Mouse (Mus musculus): ENCODE results near the gene Dclk1. TPM values are rescaled to one million over a fixed set of nuclear protein-coding genes. Genes with fewer than 3 reads are reported as not detected.

Gene Dclk1
- polyA plus RNA-seq, 1 experiment from 2014 or later = 11.8 TPM

- Histone ChIP-seq H3K9ac (ENCODE audit: low read length) (no peak overlapping the region), H3K4me2 (ENCODE audit: low read depth, low read length) (no peak overlapping the region), H3K36me3 (ENCODE audit: control insufficient read depth, insufficient read depth, low read length) (no peaks in the 10 kb centered on the region), H3K27ac (ENCODE audit: low read length) (no peak overlapping the region), H3K9me3 (replicated peaks; ENCODE audit: control insufficient read depth, low read length) (no peaks in the 10 kb centered on the region), H3K27me3 (ENCODE audit: control insufficient read depth, insufficient read depth, low read length) (no peaks in the 10 kb centered on the region), H3K4me1 (ENCODE audit: control insufficient read depth, insufficient read depth, low read length) (no peaks in the 10 kb centered on the region), H3K4me3 (replicated peaks; ENCODE audit: low read length) (no peak overlapping the region)
- 36% methylated on average over 4 of the region's 4 CpGs for WGBS
- no peak for ATAC-seq (ENCODE audit: insufficient read depth, low FRiP score)
Observed at GRCm38 (mm10) chr3:55213785-55214184, 28.4 kb upstream of the Dclk1 start.

GRCm38 (mm10) chr3:55214413-55214812, 27.8 kb upstream of the Dclk1 start:
- H3K4me1 ChIP-seq (ENCODE audit: control insufficient read depth, insufficient read depth, low read length) = no peaks in the 10 kb centered on the region
- H3K9me3 ChIP-seq (replicated peaks; ENCODE audit: control insufficient read depth, low read length) = no peaks in the 10 kb centered on the region
- ATAC-seq (ENCODE audit: insufficient read depth, low FRiP score) = no peak
- no peaks in the 10 kb centered on the region for H3K27me3 ChIP-seq (ENCODE audit: control insufficient read depth, insufficient read depth, low read length)
- WGBS = 73% methylated on average over 6 of the region's 6 CpGs
- H3K9ac ChIP-seq (ENCODE audit: low read length) = no peak overlapping the region
- no peak overlapping the region for H3K4me2 ChIP-seq (ENCODE audit: low read depth, low read length)
- H3K27ac ChIP-seq (ENCODE audit: low read length) = no peak overlapping the region
- H3K36me3 ChIP-seq (ENCODE audit: control insufficient read depth, insufficient read depth, low read length) = no peaks in the 10 kb centered on the region
- H3K4me3 ChIP-seq (replicated peaks; ENCODE audit: low read length) = no peak overlapping the region

- no peaks in the 10 kb centered on the region for H3K36me3 ChIP-seq (ENCODE audit: control insufficient read depth, insufficient read depth, low read length)
- no peaks in the 10 kb centered on the region for H3K4me1 ChIP-seq (ENCODE audit: control insufficient read depth, insufficient read depth, low read length)
- H3K27me3 ChIP-seq (ENCODE audit: control insufficient read depth, insufficient read depth, low read length) = no peaks in the 10 kb centered on the region
- peaks cover 4% of the 10 kb centered on the region; the same call in 1 of the 2 replicates for H3K9me3 ChIP-seq (replicated peaks; ENCODE audit: control insufficient read depth, low read length)
- H3K27ac ChIP-seq (ENCODE audit: low read length) = no peak overlapping the region
- WGBS = 79% methylated on average over 2 of the region's 2 CpGs
- ATAC-seq (ENCODE audit: insufficient read depth, low FRiP score) = no peak
- no peak overlapping the region for H3K9ac ChIP-seq (ENCODE audit: low read length)
- no peak overlapping the region for H3K4me2 ChIP-seq (ENCODE audit: low read depth, low read length)
- no peak overlapping the region for H3K4me3 ChIP-seq (replicated peaks; ENCODE audit: low read length)
Observed at GRCm38 (mm10) chr3:55222502-55222901, 19.7 kb upstream of the Dclk1 start.

- no peaks in the 10 kb centered on the region for H3K36me3 ChIP-seq (ENCODE audit: control insufficient read depth, insufficient read depth, low read length)
- H3K4me1 ChIP-seq (ENCODE audit: control insufficient read depth, insufficient read depth, low read length) = no peaks in the 10 kb centered on the region
- no peak overlapping the region for H3K4me3 ChIP-seq (replicated peaks; ENCODE audit: low read length)
- H3K9me3 ChIP-seq (replicated peaks; ENCODE audit: control insufficient read depth, low read length) = peaks cover 4% of the 10 kb centered on the region; the same call in 1 of the 2 replicates
- H3K27ac ChIP-seq (ENCODE audit: low read length) = no peak overlapping the region
- 79% methylated on average over 3 of the region's 3 CpGs for WGBS
- no peak overlapping the region for H3K9ac ChIP-seq (ENCODE audit: low read length)
- no peak for ATAC-seq (ENCODE audit: insufficient read depth, low FRiP score)
- no peak overlapping the region for H3K4me2 ChIP-seq (ENCODE audit: low read depth, low read length)
- no peaks in the 10 kb centered on the region for H3K27me3 ChIP-seq (ENCODE audit: control insufficient read depth, insufficient read depth, low read length)
Observed at GRCm38 (mm10) chr3:55223862-55224261, 18.3 kb upstream of the Dclk1 start.

GRCm38 (mm10) chr3:55226501-55227213, 15.5 kb upstream of the Dclk1 start:
- H3K9me3 ChIP-seq (replicated peaks; ENCODE audit: control insufficient read depth, low read length) = no peaks in the 10 kb centered on the region; the same call in 1 of the 2 replicates
- WGBS = 26% methylated on average over 18 of the region's 18 CpGs
- no peak overlapping the region for H3K27ac ChIP-seq (ENCODE audit: low read length)
- H3K4me2 ChIP-seq (ENCODE audit: low read depth, low read length) = no peak overlapping the region
- peak; percentile 68; the same call in 1 of the 2 replicates for ATAC-seq (ENCODE audit: insufficient read depth, low FRiP score)
- no peaks in the 10 kb centered on the region for H3K27me3 ChIP-seq (ENCODE audit: control insufficient read depth, insufficient read depth, low read length)
- H3K36me3 ChIP-seq (ENCODE audit: control insufficient read depth, insufficient read depth, low read length) = no peaks in the 10 kb centered on the region
- no peak overlapping the region for H3K9ac ChIP-seq (ENCODE audit: low read length)
- H3K4me1 ChIP-seq (ENCODE audit: control insufficient read depth, insufficient read depth, low read length) = no peaks in the 10 kb centered on the region
- no peak overlapping the region for H3K4me3 ChIP-seq (replicated peaks; ENCODE audit: low read length)

GRCm38 (mm10) chr3:55227214-55227581, 15.0 kb upstream of the Dclk1 start:
- Histone ChIP-seq H3K36me3 (ENCODE audit: control insufficient read depth, insufficient read depth, low read length) (no peaks in the 10 kb centered on the region), H3K27ac (ENCODE audit: low read length) (no peak overlapping the region), H3K4me2 (ENCODE audit: low read depth, low read length) (no peak overlapping the region), H3K27me3 (ENCODE audit: control insufficient read depth, insufficient read depth, low read length) (no peaks in the 10 kb centered on the region), H3K4me1 (ENCODE audit: control insufficient read depth, insufficient read depth, low read length) (no peaks in the 10 kb centered on the region), H3K9me3 (replicated peaks; ENCODE audit: control insufficient read depth, low read length) (no peaks in the 10 kb centered on the region; the same call in 1 of the 2 replicates), H3K9ac (ENCODE audit: low read length) (no peak overlapping the region), H3K4me3 (replicated peaks; ENCODE audit: low read length) (no peak overlapping the region)
- 0 out of 2 replicates have a peak, but pooled peaks have one; percentile 25 for ATAC-seq (ENCODE audit: insufficient read depth, low FRiP score)
- WGBS = 27% methylated on average over 4 of the region's 4 CpGs

GRCm38 (mm10) chr3:55242422-55243055, 375 bp downstream of the Dclk1 start:
- Histone ChIP-seq H3K27ac (ENCODE audit: low read length) (no peak overlapping the region; the same call in 1 of the 2 replicates), H3K4me2 (ENCODE audit: low read depth, low read length) (peak overlapping the region; percentile 85), H3K9ac (ENCODE audit: low read length) (peak overlapping the region; percentile 70), H3K4me1 (ENCODE audit: control insufficient read depth, insufficient read depth, low read length) (peaks cover 6% of the 10 kb centered on the region; the same call in 1 of the 2 replicates), H3K36me3 (ENCODE audit: control insufficient read depth, insufficient read depth, low read length) (no peaks in the 10 kb centered on the region), H3K4me3 (replicated peaks; ENCODE audit: low read length) (peak overlapping the region; percentile 55), H3K27me3 (ENCODE audit: control insufficient read depth, insufficient read depth, low read length) (peaks cover 12% of the 10 kb centered on the region), H3K9me3 (replicated peaks; ENCODE audit: control insufficient read depth, low read length) (no peaks in the 10 kb centered on the region)
- WGBS = under 1% methylated on average over 43 of the region's 45 CpGs
- ATAC-seq (ENCODE audit: insufficient read depth, low FRiP score) = peak; percentile 90

- H3K4me2 ChIP-seq (ENCODE audit: low read depth, low read length) = peak overlapping the region; percentile 85
- peaks cover 12% of the 10 kb centered on the region for H3K27me3 ChIP-seq (ENCODE audit: control insufficient read depth, insufficient read depth, low read length)
- peaks cover 6% of the 10 kb centered on the region; the same call in 1 of the 2 replicates for H3K4me1 ChIP-seq (ENCODE audit: control insufficient read depth, insufficient read depth, low read length)
- H3K27ac ChIP-seq (ENCODE audit: low read length) = no peak overlapping the region
- ATAC-seq (ENCODE audit: insufficient read depth, low FRiP score) = 0 out of 2 replicates have a peak, but pooled peaks have one; percentile 16
- peak overlapping the region; percentile 70 for H3K9ac ChIP-seq (ENCODE audit: low read length)
- H3K9me3 ChIP-seq (replicated peaks; ENCODE audit: control insufficient read depth, low read length) = no peaks in the 10 kb centered on the region
- no peaks in the 10 kb centered on the region for H3K36me3 ChIP-seq (ENCODE audit: control insufficient read depth, insufficient read depth, low read length)
- peak overlapping the region; percentile 55 for H3K4me3 ChIP-seq (replicated peaks; ENCODE audit: low read length)
- 4% methylated on average over 8 of the region's 8 CpGs for WGBS
Observed at GRCm38 (mm10) chr3:55243056-55243471, 900 bp downstream of the Dclk1 start.

- H3K4me2 ChIP-seq (ENCODE audit: low read depth, low read length) = no peak overlapping the region
- H3K4me3 ChIP-seq (replicated peaks; ENCODE audit: low read length) = no peak overlapping the region
- peaks cover 6% of the 10 kb centered on the region; the same call in 1 of the 2 replicates for H3K4me1 ChIP-seq (ENCODE audit: control insufficient read depth, insufficient read depth, low read length)
- ATAC-seq (ENCODE audit: insufficient read depth, low FRiP score) = no peak
- peaks cover 12% of the 10 kb centered on the region for H3K27me3 ChIP-seq (ENCODE audit: control insufficient read depth, insufficient read depth, low read length)
- no peak overlapping the region for H3K27ac ChIP-seq (ENCODE audit: low read length)
- H3K36me3 ChIP-seq (ENCODE audit: control insufficient read depth, insufficient read depth, low read length) = no peaks in the 10 kb centered on the region
- H3K9me3 ChIP-seq (replicated peaks; ENCODE audit: control insufficient read depth, low read length) = no peaks in the 10 kb centered on the region
- 79% methylated on average over 6 of the region's 6 CpGs for WGBS
- no peak overlapping the region for H3K9ac ChIP-seq (ENCODE audit: low read length)
Observed at GRCm38 (mm10) chr3:55244087-55244486, 1.9 kb downstream of the Dclk1 start.
